26 mouse cellular contexts compared by ENCODE assay signal in the genomic region with DNA sequence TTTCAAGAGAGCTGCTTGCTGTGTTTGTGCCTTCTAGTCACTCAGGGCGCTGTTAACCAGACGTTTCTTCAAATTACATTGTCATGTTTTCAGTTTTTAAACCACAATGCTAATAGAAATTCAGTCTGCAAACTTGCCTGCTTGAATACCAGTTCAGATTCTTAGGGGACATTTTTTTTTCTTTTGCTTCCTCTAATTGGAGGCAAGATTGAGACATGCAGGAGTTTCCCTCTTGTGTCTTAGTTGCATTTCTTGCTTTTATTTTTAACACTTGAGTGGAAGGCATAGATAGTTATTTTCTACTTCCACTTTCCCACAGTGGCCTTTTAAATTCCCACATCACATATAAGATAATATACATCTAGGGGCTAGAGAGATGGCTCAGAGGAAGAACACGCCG.
DNase-seq lines count a peak whose midpoint lies in the region; ATAC-seq and TF ChIP-seq lines count a peak whose summit lies in the region.
"Had no signal": no experiment of that assay in that cellular context is flagged by ENCODE, and none has a peak within 500 bp of the region (broad histone marks: within the 10 kb centered on the region; RNA-seq: fewer than 3 reads in every experiment).

No protein-coding gene starts in this region.

- no peak for TF ChIP-seq POLR2A in liver, adult 2 months (IDR thresholded peaks at IDR 0.05; ENCODE audit: extremely low read depth, insufficient read depth, low read length)

- H3K4me2 ChIP-seq in liver, embryonic 12.5 days = no peak overlapping the region
- H3K4me2 ChIP-seq: embryonic facial prominence, embryonic 12.5 days; embryonic facial prominence, embryonic 15.5 days; heart, embryonic 13.5 days; hindbrain, embryonic 12.5 days; hindbrain, embryonic 15.5 days had no signal

- no peak overlapping the region for H3K4me3 ChIP-seq in liver, adult 2 months (ENCODE audit: insufficient read depth, low read depth, low read length)
- no peak overlapping the region for H3K4me3 ChIP-seq in liver, embryonic 12.5 days
- H3K4me3 ChIP-seq: embryonic facial prominence, embryonic 12.5 days; embryonic facial prominence, embryonic 15.5 days; gastrocnemius, adult 2 months; heart, embryonic 10.5 days; heart, embryonic 13.5 days; hindbrain, embryonic 12.5 days; hindbrain, embryonic 15.5 days had no signal

- TF ChIP-seq CTCF in liver, adult 2 months (IDR thresholded peaks at IDR 0.05; ENCODE audit: low read depth, low read length) = no peak

- H3K27me3 ChIP-seq in liver, adult 2 months (ENCODE audit: control insufficient read depth, insufficient read depth, low read length) = no peaks in the 10 kb centered on the region
- no peaks in the 10 kb centered on the region for H3K27me3 ChIP-seq in liver, embryonic 12.5 days (replicated peaks)
- H3K27me3 ChIP-seq: heart, embryonic 13.5 days; hindbrain, embryonic 15.5 days had no signal

- 73% methylated on average over 4 of the region's 4 CpGs for WGBS in liver, adult 2 months
- WGBS in liver, embryonic 12.5 days (ENCODE audit: insufficient replicate concordance) = 60% methylated on average over 4 of the region's 4 CpGs

- peak; percentile 4 for DNase-seq in liver, adult 2 months (ENCODE audit: extremely low read depth, low read depth, low spot score)
- DNase-seq in right cerebral cortex, postnatal 10 days (ENCODE audit: low spot score in 2 of 2) = no peak
- DNase-seq in spleen, postnatal 10 days (ENCODE audit: low spot score in 2 of 2) = no peak
- DNase-seq: adrenal gland, adult 2 months; adrenal gland, postnatal 14 days; B cell, adult 2 months; cerebellum, adult 11-12 months; cerebellum, adult 8-10 months; cerebellum, postnatal 10 days; cerebellum, postnatal 36 days; forebrain, postnatal 0 days; gastrocnemius, adult 2 months; gastrocnemius, postnatal 14 days; heart, adult 18-20 months; heart, postnatal 14 days; heart, postnatal 4 days had no signal

- no peaks in the 10 kb centered on the region for H3K9me3 ChIP-seq in liver, embryonic 12.5 days (replicated peaks)
- H3K9me3 ChIP-seq: embryonic facial prominence, embryonic 12.5 days; embryonic facial prominence, embryonic 15.5 days; heart, embryonic 10.5 days; heart, embryonic 13.5 days; hindbrain, embryonic 12.5 days; hindbrain, embryonic 15.5 days had no signal

- no peak for ATAC-seq in liver, embryonic 12.5 days
- peak; percentile 74 for ATAC-seq in granulocyte monocyte progenitor cell, adult 5-6 weeks (replicated peaks; ENCODE audit: poor library complexity, severe bottlenecking)
- ATAC-seq in monocyte, adult 5-6 weeks (replicated peaks; ENCODE audit: insufficient number of reproducible peaks, low FRiP score, low TSS enrichment, poor library complexity, severe bottlenecking) = peak; percentile 40; the same call in 1 of the 2 replicates
- ATAC-seq: forebrain, embryonic 14.5 days; forebrain, postnatal 0 days had no signal

- H3K27ac ChIP-seq in liver, adult 2 months (replicated peaks; ENCODE audit: insufficient read depth, low read depth, low read length) = no peak overlapping the region
- no peak overlapping the region for H3K27ac ChIP-seq in liver, embryonic 12.5 days
- H3K27ac ChIP-seq: embryonic facial prominence, embryonic 12.5 days; embryonic facial prominence, embryonic 15.5 days; gastrocnemius, adult 2 months; heart, embryonic 10.5 days; heart, embryonic 13.5 days; hindbrain, embryonic 12.5 days; hindbrain, embryonic 15.5 days had no signal

- no peaks in the 10 kb centered on the region for H3K79me2 ChIP-seq in liver, adult 2 months (ENCODE audit: control insufficient read depth, insufficient read depth, low read length)

- no peaks in the 10 kb centered on the region for H3K36me3 ChIP-seq in liver, adult 2 months (ENCODE audit: control insufficient read depth, insufficient read depth, low read length)
- no peaks in the 10 kb centered on the region for H3K36me3 ChIP-seq in liver, embryonic 12.5 days
- H3K36me3 ChIP-seq: embryonic facial prominence, embryonic 12.5 days; embryonic facial prominence, embryonic 15.5 days; heart, embryonic 10.5 days; heart, embryonic 13.5 days; hindbrain, embryonic 12.5 days; hindbrain, embryonic 15.5 days had no signal

- H3K4me1 ChIP-seq in liver, adult 2 months (ENCODE audit: control insufficient read depth, insufficient read depth, low read length) = no peaks in the 10 kb centered on the region
- no peaks in the 10 kb centered on the region for H3K4me1 ChIP-seq in liver, embryonic 12.5 days
- H3K4me1 ChIP-seq: embryonic facial prominence, embryonic 12.5 days; embryonic facial prominence, embryonic 15.5 days; heart, embryonic 10.5 days; heart, embryonic 13.5 days; hindbrain, embryonic 12.5 days; hindbrain, embryonic 15.5 days had no signal

- H3K9ac ChIP-seq in liver, adult 2 months (ENCODE audit: low read depth, low read length) = no peak overlapping the region
- no peak overlapping the region for H3K9ac ChIP-seq in liver, embryonic 12.5 days
- H3K9ac ChIP-seq: embryonic facial prominence, embryonic 12.5 days; embryonic facial prominence, embryonic 15.5 days; forebrain, postnatal 0 days; heart, embryonic 13.5 days; hindbrain, embryonic 12.5 days; hindbrain, embryonic 15.5 days had no signal
